Mouse (Mus musculus) stomach, postnatal 0 days (tissue): ENCODE results near the gene Ctnnd2.

ENCODE experiments used
- CTCF ChIP-seq: IDR thresholded peaks from 2 replicates; pipeline ENCODE4 v1.5.1; 2016; ENCODE audit warnings: antibody characterized with exemption, low read depth, mild to moderate bottlenecking, moderate library complexity
- EP300 ChIP-seq: optimal IDR thresholded peaks from 2 replicates; pipeline ENCODE3; 2016; ENCODE audit warnings: antibody characterized with exemption

GRCm38 (mm10) chr15:30515425-30515824 is 343.0 kb downstream of the Ctnnd2 start:
- TF ChIP-seq CTCF = no peak
- TF ChIP-seq EP300 = no peak
